9 mouse cellular contexts compared by ENCODE assay signal in the genomic region with DNA sequence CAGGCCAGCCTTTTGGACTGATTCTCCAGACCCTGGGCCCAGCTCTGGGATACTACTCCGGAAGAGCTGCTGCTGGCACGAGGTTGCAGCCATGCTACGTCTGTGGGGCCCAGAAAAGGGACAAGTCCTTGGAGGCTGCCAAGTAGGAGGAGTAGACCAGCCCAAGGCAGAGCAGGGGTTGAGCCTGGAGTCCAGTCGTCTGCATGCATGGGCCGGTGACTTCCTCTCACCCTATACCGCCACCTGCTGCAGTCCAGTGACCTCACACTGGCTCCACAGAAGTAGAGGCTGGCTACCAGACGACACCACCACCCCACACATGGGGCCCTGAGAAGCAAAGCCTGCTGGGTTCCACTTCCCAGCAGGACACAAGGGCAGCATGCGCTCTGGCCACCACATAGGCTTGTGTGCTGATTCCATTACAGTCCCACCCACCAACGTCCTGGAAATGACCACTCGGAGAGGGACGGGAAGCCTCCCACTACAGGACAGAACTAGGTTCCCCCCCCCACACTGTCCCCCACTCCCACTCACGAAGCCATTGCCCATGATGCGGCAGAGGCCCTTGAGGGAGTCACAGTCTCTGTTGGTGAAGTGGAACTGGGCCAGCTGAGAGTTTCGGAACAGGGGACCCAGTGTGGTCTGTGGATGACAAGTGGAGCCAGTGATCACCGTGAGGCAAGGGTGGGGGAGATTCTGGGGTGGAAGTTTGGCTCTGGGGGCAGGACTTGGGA. TPM values are rescaled to one million over a fixed set of nuclear protein-coding genes. Genes with fewer than 3 reads are reported as not detected.
DNase-seq lines count a peak whose midpoint lies in the region; ATAC-seq lines count a peak whose summit lies in the region.
"Had no signal": no experiment of that assay in that cellular context is flagged by ENCODE, and none has a peak within 500 bp of the region (broad histone marks: within the 10 kb centered on the region; RNA-seq: fewer than 3 reads in every experiment).

No protein-coding gene starts in this region.

- H3K27ac ChIP-seq in lung, embryonic 16.5 days (ENCODE audit: low read length), result peak overlapping the region; percentile 70

- no peaks in the 10 kb centered on the region for H3K9me3 ChIP-seq in lung, embryonic 16.5 days (ENCODE audit: control insufficient read depth, low read length)

- H3K4me1 ChIP-seq in lung, embryonic 16.5 days (replicated peaks; ENCODE audit: control insufficient read depth, insufficient read depth, low read length), result peaks cover 47% of the 10 kb centered on the region

- WGBS in lung, embryonic 16.5 days, result 36% methylated on average over 15 of the region's 15 CpGs

- peaks cover 35% of the 10 kb centered on the region for H3K36me3 ChIP-seq in lung, embryonic 16.5 days (ENCODE audit: control insufficient read depth, insufficient read depth, low read length)

- ATAC-seq in lung, embryonic 16.5 days (ENCODE audit: low read depth), result peak; percentile 17

- H3K27me3 ChIP-seq in lung, embryonic 16.5 days (ENCODE audit: control insufficient read depth, insufficient read depth, low read depth, low read length), result no peaks in the 10 kb centered on the region

- peak overlapping the region; percentile 100 for H3K9ac ChIP-seq in lung, embryonic 16.5 days (ENCODE audit: low read length)

- DNase-seq in adipocyte (ENCODE audit: low spot score), result peak; percentile 93
- peak; percentile 51 for DNase-seq in cerebellum, postnatal 10 days
- DNase-seq in heart, adult 9 months (ENCODE audit: low spot score in 2 of 2), result peak; percentile 83
- peak; percentile 76 for DNase-seq in kidney, adult 9 months
- peak; percentile 53 for DNase-seq in retina, postnatal 1 day
- DNase-seq in natural killer cell, adult 2 months (ENCODE audit: low spot score in 2 of 2), result no peak
- DNase-seq in right cerebral cortex, adult 2 months (ENCODE audit: low spot score in 2 of 2), result no peak

- H3K4me2 ChIP-seq in lung, embryonic 16.5 days (ENCODE audit: low read depth, low read length), result peak overlapping the region; percentile 65

- peak overlapping the region; percentile 12 for H3K4me3 ChIP-seq in lung, embryonic 16.5 days (ENCODE audit: low read length)
- H3K4me3 ChIP-seq: erythroblast, embryonic 14.5 days had no signal

RNA-seq across cellular contexts. Expression of a gene that starts 3.1 kb away (rescaled TPM):
- 302 and 307 TPM in 2 replicates for polyA plus RNA-seq in lung, embryonic 16.5 days (2015; fragmentation: Nextera tagmentation; extraction: Ambion mirVana)

RNA-seq across cellular contexts. Expression of a gene that starts 9.5 kb away (rescaled TPM):
- polyA plus RNA-seq in lung, embryonic 16.5 days (2015; fragmentation: Nextera tagmentation; extraction: Ambion mirVana), result 38.0 and 39.0 TPM in 2 replicates

RNA-seq across cellular contexts. Expression of a gene that starts 17.6 kb away (rescaled TPM):
- polyA plus RNA-seq in lung, embryonic 16.5 days (2015; fragmentation: Nextera tagmentation; extraction: Ambion mirVana), result 83.7 and 84.4 TPM in 2 replicates

RNA-seq across cellular contexts. Expression of a gene that starts 17.7 kb away (rescaled TPM):
- 92.3 and 95.6 TPM in 2 replicates for polyA plus RNA-seq in lung, embryonic 16.5 days (2015; fragmentation: Nextera tagmentation; extraction: Ambion mirVana)

RNA-seq across cellular contexts. Expression of a gene that starts 26.1 kb away (rescaled TPM):
- polyA plus RNA-seq in lung, embryonic 16.5 days (2015; fragmentation: Nextera tagmentation; extraction: Ambion mirVana), result 97.3 and 102 TPM in 2 replicates

Comparison
In these comparisons a context has a peak if more than half of its experiments do, and no peak if none do; other contexts are left out.
1. DNase-seq: peak in adipocyte (single experiment), cerebellum, postnatal 10 days (2 of 2), heart, adult 9 months (2 of 2), kidney, adult 9 months (single experiment) and retina, postnatal 1 day (single experiment); none in natural killer cell, adult 2 months (0 of 2) and right cerebral cortex, adult 2 months (0 of 2).